Mouse (Mus musculus) cortical plate, adult 2 months (tissue): ENCODE measurements around the gene Fstl4. TPM values are rescaled to one million over a fixed set of nuclear protein-coding genes. Genes with fewer than 3 reads are reported as not detected.

Experiments
- H3K27ac ChIP-seq: fragments of 200-500 bp; 2 replicates; pipeline ENCODE4 v1.5.1; 2012; ENCODE audit warnings: low read length, control low read depth, inconsistent platforms; ENCODE audit not compliant: insufficient read depth
- H3K4me1 ChIP-seq: fragments of 200-500 bp; 2 replicates; pipeline ENCODE4 v1.6.1; 2011; ENCODE audit warnings: low read length; ENCODE audit not compliant: control insufficient read depth, insufficient read depth
- H3K4me3 ChIP-seq: fragments of 200-500 bp; 2 replicates; pipeline ENCODE4 v1.5.1; 2011; ENCODE audit warnings: mild to moderate bottlenecking, low read length, control low read depth; ENCODE audit not compliant: insufficient read depth
- CTCF ChIP-seq: fragments of 200-500 bp; IDR thresholded peaks from 2 replicates; pipeline ENCODE4 v1.5.1; 2011; ENCODE audit warnings: mild to moderate bottlenecking, control low read depth, low read length; ENCODE audit not compliant: insufficient read depth; ENCODE audit errors: extremely low read depth
- POLR2A ChIP-seq: fragments of 200-500 bp; IDR thresholded peaks from 2 replicates; pipeline ENCODE4 v1.6.1; 2011; ENCODE audit warnings: mild to moderate bottlenecking, low read length, control low read depth; ENCODE audit not compliant: insufficient read depth; ENCODE audit errors: extremely low read depth
- polyA plus RNA-seq: library from polyadenylated mRNA; depleted of rRNA; stranded (reverse); fragments of >200 nt; gene quantifications from 2 replicates; pipeline ENCODE4 v1.2.3, GENCODE M21; 2012

The Fstl4 gene
- polyA plus RNA-seq, 1 experiment = 10.1 TPM

GRCm38 (mm10) chr11:53046850-53047249, 282.4 kb downstream of the Fstl4 start:
- H3K4me3 ChIP-seq = no peak overlapping the region
- no peak for TF ChIP-seq POLR2A
- no peak for TF ChIP-seq CTCF
- no peak overlapping the region for H3K27ac ChIP-seq
- no peaks in the 10 kb centered on the region for H3K4me1 ChIP-seq

DNA sequence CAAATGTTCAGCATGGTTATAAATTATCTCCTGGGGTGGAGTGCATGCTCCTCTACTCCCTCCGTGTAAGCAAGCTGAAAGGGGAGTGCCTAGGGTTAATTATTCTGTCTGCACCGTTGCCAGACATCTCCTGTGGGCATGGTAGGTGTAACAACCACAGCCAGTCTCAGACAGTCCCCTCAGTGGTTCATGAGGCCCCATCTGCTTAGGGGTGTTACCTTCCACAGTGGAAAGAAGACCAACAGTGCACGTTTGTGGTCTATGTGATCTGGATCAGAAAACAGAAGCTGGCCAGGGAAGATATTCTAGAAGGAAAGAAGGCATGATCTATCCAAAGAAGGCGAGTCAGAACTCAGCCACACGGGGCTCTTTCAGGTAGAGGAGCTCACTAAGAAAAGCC, 289.7 kb downstream of the Fstl4 start:
- TF ChIP-seq POLR2A (no peak), CTCF (no peak)

DNA sequence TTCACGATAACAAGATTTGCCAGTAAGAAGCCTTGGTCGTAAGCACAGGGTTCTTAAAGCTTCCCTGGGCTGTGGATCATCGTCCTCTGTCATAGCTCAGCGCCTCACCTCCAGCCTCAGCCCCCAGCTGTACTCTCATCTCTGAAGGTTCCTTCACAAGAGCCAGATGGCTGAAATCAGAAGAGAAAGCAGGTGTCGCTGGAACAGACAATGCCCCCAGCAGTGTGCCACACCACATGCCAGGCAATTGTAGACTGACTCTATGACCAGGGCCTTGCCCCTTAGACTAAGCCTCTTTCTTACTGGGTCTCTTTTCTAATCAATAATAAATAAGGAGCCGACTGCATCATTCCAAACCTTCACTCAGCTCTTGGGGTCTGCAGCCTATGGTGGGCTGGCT, 291.5 kb downstream of the Fstl4 start:
- no peak overlapping the region for H3K4me3 ChIP-seq
- no peak overlapping the region for H3K27ac ChIP-seq
- TF ChIP-seq POLR2A (no peak), CTCF (no peak)
- H3K4me1 ChIP-seq = peaks cover 2% of the 10 kb centered on the region

More for the DNA sequence above, 289.7 kb downstream of the Fstl4 start:
- Histone ChIP-seq H3K4me3 (no peak overlapping the region), H3K27ac (no peak overlapping the region), H3K4me1 (no peaks in the 10 kb centered on the region; the same call in none of the 2 replicates)

DNA sequence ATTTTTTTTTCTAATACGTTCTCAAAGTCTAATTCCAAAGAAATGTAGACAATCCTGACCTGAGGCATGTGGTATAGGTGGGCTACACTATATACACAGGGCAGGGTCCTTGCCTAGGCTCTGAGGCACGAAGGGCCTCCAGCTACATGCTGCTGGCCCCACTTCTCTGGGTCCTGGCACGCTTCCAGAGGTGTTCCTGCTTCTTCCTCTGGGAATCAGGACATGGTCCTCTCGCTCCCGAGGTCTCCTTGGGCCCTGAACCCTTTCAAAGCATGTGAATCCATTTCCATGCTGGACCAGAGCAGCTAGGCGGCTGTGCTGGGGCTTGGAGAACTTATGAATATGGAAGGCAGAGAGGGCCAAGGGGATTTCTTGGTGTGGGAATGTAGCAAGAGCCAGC, 292.3 kb downstream of the Fstl4 start:
- TF ChIP-seq POLR2A = no peak
- H3K4me1 ChIP-seq = peaks cover 2% of the 10 kb centered on the region
- H3K4me3 ChIP-seq = no peak overlapping the region
- no peak overlapping the region for H3K27ac ChIP-seq

DNA sequence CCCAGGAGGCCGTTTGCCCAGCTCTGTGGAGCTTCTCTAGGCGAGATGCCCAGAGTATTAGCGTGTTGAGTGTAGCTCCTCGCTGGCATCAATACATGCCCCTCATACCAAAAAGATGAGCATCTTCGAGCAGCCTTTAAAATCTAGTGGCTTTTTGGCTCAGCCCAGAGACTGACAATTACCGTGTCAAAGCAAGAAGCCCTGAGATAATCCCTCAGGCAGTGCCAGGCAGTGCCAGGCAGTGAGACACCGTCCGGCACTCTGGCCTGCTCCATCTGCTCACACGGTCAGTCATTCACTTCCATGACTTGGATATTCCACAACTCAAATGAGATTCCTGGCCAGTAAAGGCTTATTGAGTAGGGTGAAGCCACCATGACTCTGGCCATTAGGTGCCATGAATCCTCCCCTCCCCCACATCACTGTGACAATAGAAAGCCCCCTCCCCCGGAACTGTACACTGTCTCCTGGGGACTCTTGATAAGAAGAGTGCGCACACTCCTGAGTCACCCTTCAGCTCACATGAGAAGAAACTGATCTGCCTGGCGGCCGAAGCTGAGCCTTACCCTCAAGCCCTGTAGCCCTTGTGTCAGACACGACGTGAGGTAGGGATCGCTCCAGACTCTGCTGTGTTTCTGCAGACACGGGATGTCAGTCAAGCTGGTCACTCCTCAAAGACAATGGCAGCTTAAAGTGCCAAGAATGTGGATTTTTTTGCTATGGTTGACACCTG, 293.6 kb downstream of the Fstl4 start:
- H3K4me3 ChIP-seq = no peak overlapping the region
- no peak overlapping the region for H3K27ac ChIP-seq
- TF ChIP-seq CTCF = no peak
- no peak for TF ChIP-seq POLR2A
- peaks cover 2% of the 10 kb centered on the region for H3K4me1 ChIP-seq

DNA sequence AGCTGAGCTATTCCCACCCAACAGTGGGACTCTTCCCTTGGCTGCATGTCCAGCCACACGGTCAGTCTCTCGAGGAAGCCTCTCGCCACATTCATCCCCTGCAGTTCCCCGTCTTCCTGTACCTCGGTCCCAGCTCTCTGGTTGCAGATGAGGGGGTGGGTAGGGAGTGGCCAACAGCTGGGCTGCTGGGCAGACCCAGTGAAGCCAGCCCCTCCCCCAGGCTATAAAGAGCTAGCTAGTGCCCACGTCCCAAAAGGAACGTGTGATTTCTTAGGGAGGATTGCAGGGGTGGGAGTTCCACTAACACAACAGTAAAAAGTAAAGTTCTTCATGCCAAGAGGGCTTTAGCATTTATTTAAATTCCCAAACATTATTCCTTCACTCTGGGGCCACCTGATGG, 294.1 kb downstream of the Fstl4 start:
- Histone ChIP-seq H3K27ac (no peak overlapping the region), H3K4me1 (peaks cover 2% of the 10 kb centered on the region), H3K4me3 (no peak overlapping the region)
- no peak for TF ChIP-seq POLR2A
- no peak for TF ChIP-seq CTCF

- H3K27ac ChIP-seq = no peak overlapping the region
- TF ChIP-seq POLR2A = no peak
- no peak for TF ChIP-seq CTCF
- H3K4me3 ChIP-seq = no peak overlapping the region
- peaks cover 1% of the 10 kb centered on the region; the same call in 1 of the 2 replicates for H3K4me1 ChIP-seq
Observed at GRCm38 (mm10) chr11:53067699-53068478, 303.5 kb downstream of the Fstl4 start.

DNA sequence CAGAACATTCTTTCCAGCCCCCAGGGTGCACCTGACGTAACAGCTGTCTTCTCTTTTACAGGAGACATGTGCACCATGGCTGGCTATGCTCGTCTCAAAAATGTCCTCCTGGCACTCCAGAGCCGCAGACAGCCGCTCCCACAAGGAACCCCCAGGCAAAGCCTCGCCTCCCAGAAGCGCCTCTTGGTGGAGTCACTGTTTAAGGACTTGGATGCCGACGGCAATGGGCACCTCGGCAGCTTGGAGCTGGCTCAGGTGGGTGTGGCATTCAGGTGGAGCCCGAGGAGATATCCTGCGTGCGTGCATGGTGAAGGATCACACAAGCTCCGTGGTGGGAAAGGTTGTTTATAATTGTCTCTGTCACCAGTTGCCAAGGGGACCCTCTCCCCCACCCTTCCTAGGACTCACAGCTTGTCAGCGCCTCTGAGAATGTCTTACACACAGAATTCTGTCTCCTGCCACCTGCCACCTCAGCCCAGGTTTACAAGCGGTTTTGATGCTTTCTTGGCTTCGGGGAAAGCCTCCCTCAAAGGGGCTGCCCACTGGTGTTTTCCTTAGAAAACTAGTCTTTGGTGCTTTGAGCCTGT, 304.1 kb downstream of the Fstl4 start:
- H3K4me3 ChIP-seq = no peak overlapping the region
- H3K27ac ChIP-seq = no peak overlapping the region
- TF ChIP-seq POLR2A = no peak
- no peak for TF ChIP-seq CTCF
- H3K4me1 ChIP-seq = peaks cover 1% of the 10 kb centered on the region; the same call in 1 of the 2 replicates

DNA sequence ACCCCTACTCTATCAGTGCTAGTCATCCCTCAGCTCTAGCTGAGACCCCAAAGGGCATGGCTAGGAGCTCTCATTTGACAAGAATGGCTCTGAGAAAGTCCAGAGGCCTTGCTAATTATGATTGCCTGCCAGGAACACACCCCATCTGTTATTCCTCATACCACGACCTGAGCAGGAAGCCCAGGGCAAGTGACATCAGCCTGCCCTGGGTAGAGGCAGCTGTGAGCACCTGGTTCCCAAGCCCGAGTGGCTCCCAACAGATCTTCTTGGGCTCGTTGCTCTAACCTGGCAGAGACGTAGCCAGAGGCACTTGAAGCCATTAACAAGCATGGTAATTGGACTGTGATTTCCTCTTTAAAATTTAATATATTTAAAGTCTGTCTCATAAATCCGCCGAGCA, 305.3 kb downstream of the Fstl4 start:
- H3K4me3 ChIP-seq = no peak overlapping the region
- TF ChIP-seq POLR2A (no peak), CTCF (no peak)
- H3K4me1 ChIP-seq = peaks cover 1% of the 10 kb centered on the region; the same call in 1 of the 2 replicates
- no peak overlapping the region for H3K27ac ChIP-seq
